Mouse (Mus musculus): Measurements from ENCODE around the gene Dctd. TPM values are rescaled to one million over a fixed set of nuclear protein-coding genes. Genes with fewer than 3 reads are reported as not detected.
A peak's percentile ranks its signal among the peaks of the same experiment; 100 is the strongest.

Gene Dctd
- polyA plus RNA-seq, 1 experiment, result 16.1 TPM

DNA sequence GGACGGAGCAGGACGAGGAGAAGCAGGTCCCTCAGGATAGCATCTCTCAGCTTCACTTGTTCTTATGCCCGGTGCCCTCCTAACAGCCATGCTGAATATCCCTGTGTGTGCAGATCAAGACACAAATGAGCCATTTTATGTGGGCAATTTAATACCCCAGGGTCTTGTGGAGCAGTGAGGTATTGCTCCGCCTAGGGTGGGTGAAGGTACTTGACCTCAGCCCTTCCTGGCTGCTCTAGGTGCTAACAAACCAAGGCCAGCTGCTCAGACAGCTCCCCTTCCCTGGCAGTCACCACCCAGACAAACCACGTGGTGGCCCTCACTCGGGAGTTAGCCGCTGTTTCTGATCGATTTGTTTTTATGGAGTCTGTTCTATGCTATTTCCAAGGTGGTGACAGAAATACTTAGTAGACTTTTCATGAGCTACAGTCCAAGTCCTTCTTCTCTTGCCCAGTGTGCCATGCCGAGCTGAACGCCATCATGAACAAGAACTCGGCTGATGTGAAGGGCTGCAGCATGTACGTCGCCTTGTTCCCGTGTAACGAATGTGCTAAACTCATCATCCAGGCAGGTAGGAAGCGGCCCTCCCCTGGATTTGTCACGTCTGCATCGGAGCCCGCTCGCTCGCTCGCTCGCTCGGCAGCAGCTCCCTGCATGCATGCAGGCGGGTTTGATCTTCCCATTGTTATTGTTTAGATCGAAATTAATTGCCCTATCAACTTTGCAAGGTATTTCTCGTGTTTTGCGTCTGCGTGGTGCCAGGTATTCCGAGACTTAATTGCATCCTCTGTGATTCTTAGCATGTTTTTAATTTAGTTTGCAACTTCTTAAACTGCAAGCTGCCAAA lies 38.1 kb downstream of the Dctd start:
- H3K4me1 ChIP-seq (ENCODE audit: control insufficient read depth, insufficient read depth, low read length), result no peaks in the 10 kb centered on the region
- H3K4me3 ChIP-seq (ENCODE audit: insufficient read depth, low read length), result peak overlapping the region; percentile 10
- H3K27ac ChIP-seq (ENCODE audit: insufficient read depth, low read length), result no peak overlapping the region
- no peak for TF ChIP-seq CTCF (IDR thresholded peaks at IDR 0.05; ENCODE audit: extremely low read depth, insufficient read depth, low read length)
- TF ChIP-seq POLR2A (IDR thresholded peaks at IDR 0.05; ENCODE audit: extremely low read depth, insufficient read depth, low read length), result no peak

DNA sequence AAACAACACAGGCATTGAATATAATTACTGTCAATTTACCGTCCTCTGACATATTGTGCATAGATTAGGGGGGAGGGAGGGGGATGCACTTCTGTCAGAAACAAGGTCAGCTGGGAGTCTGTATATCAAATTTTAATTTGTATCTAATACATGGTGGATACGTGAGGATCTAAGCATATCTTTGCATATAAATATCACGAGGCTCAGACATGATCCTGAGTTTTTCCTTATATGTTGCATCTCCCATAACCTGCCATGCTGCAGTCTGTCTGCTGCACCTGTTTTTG lies 38.7 kb downstream of the Dctd start:
- H3K27ac ChIP-seq (ENCODE audit: insufficient read depth, low read length), result no peak overlapping the region
- H3K4me1 ChIP-seq (ENCODE audit: control insufficient read depth, insufficient read depth, low read length), result no peaks in the 10 kb centered on the region
- H3K4me3 ChIP-seq (ENCODE audit: insufficient read depth, low read length), result no peak overlapping the region; the same call in 1 of the 2 replicates
- no peak for TF ChIP-seq POLR2A (IDR thresholded peaks at IDR 0.05; ENCODE audit: extremely low read depth, insufficient read depth, low read length)

DNA sequence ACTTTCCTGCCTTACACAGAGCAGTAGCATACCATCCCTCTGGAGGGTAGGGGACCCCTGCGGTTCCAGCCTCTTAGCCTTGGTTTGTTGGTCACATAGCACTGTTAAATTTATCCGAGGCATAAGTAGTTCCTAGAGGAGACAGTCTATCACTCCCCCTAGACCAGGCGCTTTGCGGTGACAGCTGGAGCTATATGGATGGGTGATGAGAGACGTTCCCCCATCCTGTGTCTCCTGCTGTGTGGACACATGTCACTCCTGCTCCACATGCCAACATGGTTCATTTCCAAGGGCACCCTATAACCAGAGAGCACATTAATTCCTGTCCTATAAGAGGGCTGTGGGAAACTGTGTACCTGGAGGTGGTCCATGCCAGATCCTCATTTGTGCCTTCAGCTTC lies 42.1 kb downstream of the Dctd start:
- no peak overlapping the region for H3K27ac ChIP-seq (ENCODE audit: insufficient read depth, low read length)

DNA sequence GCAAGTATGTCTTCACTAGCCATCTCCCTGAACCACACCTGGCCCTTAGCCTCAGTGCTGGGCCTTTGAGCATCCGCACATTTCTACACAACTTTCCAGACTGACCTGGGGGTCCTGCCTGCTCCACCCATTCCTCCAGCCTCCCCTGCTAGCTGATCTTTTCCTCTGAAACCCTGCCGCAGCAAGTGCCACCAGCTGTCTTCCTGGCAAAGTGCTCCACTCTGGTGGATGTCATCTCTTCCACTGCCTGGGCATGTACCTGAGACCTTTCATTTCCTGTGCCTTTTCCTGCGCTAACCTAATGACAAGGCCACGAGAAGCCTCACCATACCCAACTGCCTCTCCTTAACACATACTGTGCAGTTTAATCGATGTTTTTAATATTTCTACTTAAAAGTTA lies 46.9 kb downstream of the Dctd start:
- Histone ChIP-seq H3K27ac (ENCODE audit: insufficient read depth, low read length) (no peak overlapping the region), H3K4me1 (ENCODE audit: control insufficient read depth, insufficient read depth, low read length) (no peaks in the 10 kb centered on the region)
- TF ChIP-seq POLR2A (IDR thresholded peaks at IDR 0.05; ENCODE audit: extremely low read depth, insufficient read depth, low read length) (no peak), CTCF (IDR thresholded peaks at IDR 0.05; ENCODE audit: extremely low read depth, insufficient read depth, low read length) (no peak)

More for the DNA sequence above, 42.1 kb downstream of the Dctd start:
- Histone ChIP-seq H3K4me3 (ENCODE audit: insufficient read depth, low read length) (no peak overlapping the region), H3K4me1 (ENCODE audit: control insufficient read depth, insufficient read depth, low read length) (no peaks in the 10 kb centered on the region)
- TF ChIP-seq POLR2A (IDR thresholded peaks at IDR 0.05; ENCODE audit: extremely low read depth, insufficient read depth, low read length) (no peak), CTCF (IDR thresholded peaks at IDR 0.05; ENCODE audit: extremely low read depth, insufficient read depth, low read length) (no peak)

DNA sequence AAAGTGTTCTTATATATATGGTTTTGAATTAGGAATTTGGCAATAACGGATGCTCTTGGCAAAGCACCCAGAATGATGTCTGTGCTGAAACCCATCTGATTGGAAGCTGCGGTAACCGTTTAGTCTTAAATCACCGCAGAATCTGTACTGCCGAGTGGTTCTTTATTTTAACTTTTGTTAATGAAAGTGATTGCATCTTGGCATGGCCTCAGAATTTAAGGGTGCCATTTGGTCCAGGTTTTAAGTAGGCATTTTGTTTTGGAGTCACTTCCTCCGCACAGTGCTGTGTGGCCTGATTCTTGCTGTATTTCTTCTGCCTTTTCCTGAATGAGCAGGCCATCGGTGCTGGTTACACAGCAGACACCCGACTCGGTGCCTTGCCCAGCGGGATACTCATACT lies 47.6 kb downstream of the Dctd start:
- Histone ChIP-seq H3K27ac (ENCODE audit: insufficient read depth, low read length) (no peak overlapping the region), H3K4me1 (ENCODE audit: control insufficient read depth, insufficient read depth, low read length) (no peaks in the 10 kb centered on the region), H3K4me3 (ENCODE audit: insufficient read depth, low read length) (no peak overlapping the region)
- no peak for TF ChIP-seq POLR2A (IDR thresholded peaks at IDR 0.05; ENCODE audit: extremely low read depth, insufficient read depth, low read length)
- TF ChIP-seq CTCF (IDR thresholded peaks at IDR 0.05; ENCODE audit: extremely low read depth, insufficient read depth, low read length), result no peak

More for the DNA sequence above, 46.9 kb downstream of the Dctd start:
- no peak overlapping the region for H3K4me3 ChIP-seq (ENCODE audit: insufficient read depth, low read length)

DNA sequence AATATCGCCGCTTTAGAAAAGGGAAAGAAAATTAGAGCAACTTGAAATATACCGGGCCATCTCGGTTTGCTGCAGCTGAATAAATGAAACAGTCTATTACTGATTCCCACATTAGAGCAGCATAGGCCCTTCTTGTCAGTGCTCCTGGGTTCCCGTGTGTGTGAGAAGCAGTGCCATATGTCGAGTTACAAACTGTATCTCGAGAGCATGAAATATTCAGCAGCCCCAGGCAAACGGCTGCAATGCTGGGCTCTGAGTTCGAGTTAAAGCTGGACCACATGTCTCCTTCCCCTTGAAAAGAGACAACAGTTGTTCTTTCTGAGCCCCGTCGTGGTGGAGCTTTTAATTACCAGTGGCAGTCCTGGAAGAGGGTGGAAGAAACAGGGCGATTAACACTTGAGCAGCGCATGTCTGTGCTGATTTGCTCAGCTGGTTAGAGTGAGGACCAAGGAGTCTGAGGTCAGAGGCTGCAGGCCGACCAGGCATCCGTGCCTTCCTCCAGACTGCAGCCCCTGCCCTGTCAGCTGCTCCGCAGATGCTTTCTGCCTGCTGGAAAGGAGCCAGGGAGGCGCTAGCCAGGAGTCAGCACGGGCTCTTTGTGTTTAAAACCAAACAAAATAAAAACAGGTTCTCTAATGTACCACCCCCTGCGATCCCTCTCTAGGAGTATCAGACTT lies 53.3 kb downstream of the Dctd start:
- no peak for TF ChIP-seq POLR2A (IDR thresholded peaks at IDR 0.05; ENCODE audit: extremely low read depth, insufficient read depth, low read length)
- TF ChIP-seq CTCF (IDR thresholded peaks at IDR 0.05; ENCODE audit: extremely low read depth, insufficient read depth, low read length), result no peak
- Histone ChIP-seq H3K27ac (ENCODE audit: insufficient read depth, low read length) (no peak overlapping the region), H3K4me3 (ENCODE audit: insufficient read depth, low read length) (no peak overlapping the region), H3K4me1 (ENCODE audit: control insufficient read depth, insufficient read depth, low read length) (no peaks in the 10 kb centered on the region)

DNA sequence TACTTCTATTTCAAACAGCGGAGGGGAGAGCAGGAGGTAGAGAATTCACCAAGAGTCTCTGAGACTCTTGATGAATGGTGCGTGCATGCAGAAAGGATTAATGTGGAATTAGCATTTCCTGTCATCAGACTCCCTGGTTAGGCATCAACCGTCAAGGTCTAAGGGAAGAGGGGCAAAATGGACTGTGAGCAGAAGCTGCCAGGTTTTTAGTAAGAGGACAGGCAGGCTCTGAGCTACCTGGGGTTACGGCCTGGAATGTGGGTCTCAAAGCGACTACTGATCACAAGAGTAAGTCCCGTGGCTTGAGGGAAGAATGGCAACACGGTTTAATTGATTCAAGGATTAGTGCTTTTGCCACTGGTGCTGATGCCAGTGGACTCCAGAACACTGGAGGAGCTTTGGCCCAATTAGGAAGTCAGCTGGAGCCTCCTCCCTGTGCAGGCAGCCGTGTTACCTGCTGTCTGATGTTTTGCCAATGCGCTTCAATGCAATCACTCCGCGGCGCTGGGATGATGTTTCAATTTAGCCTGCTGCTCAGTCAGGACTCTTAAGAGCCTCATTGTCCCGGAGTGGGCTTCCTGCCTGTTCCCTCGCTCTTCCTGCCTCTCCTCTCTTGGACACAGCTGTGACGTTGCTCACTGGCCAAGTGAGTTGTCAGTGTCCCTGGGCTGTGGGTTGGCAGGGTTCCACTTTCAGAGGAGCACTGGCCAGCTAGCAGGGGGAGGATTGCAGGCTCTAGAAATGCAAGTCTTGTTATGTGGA lies 54.6 kb downstream of the Dctd start:
- Histone ChIP-seq H3K27ac (ENCODE audit: insufficient read depth, low read length) (no peak overlapping the region), H3K4me3 (ENCODE audit: insufficient read depth, low read length) (no peak overlapping the region), H3K4me1 (ENCODE audit: control insufficient read depth, insufficient read depth, low read length) (no peaks in the 10 kb centered on the region)
- TF ChIP-seq POLR2A (IDR thresholded peaks at IDR 0.05; ENCODE audit: extremely low read depth, insufficient read depth, low read length), result no peak
- no peak for TF ChIP-seq CTCF (IDR thresholded peaks at IDR 0.05; ENCODE audit: extremely low read depth, insufficient read depth, low read length)

DNA sequence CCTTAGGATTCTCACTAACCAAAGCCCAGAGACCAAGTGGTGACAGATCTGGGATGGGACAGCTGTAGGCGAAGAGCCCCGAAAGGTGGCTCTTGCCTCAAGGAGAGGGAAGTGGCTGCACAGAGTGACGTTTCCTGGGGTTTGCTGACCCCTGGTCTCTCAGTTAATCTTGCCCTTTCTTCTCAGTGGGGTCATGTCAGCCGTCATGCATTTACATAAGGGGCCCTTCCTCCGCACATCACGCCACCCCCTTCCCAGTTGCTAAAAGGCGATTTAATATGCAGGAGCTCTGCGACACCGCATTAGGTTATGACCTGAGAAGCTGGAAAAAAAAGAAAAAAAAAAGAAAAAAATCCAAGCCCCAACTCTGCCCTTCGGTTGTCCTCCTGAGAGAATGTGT lies 58.8 kb downstream of the Dctd start:
- H3K4me3 ChIP-seq (ENCODE audit: insufficient read depth, low read length), result no peak overlapping the region
- no peak overlapping the region for H3K27ac ChIP-seq (ENCODE audit: insufficient read depth, low read length)
- H3K4me1 ChIP-seq (ENCODE audit: control insufficient read depth, insufficient read depth, low read length), result no peaks in the 10 kb centered on the region
- TF ChIP-seq POLR2A (IDR thresholded peaks at IDR 0.05; ENCODE audit: extremely low read depth, insufficient read depth, low read length) (no peak), CTCF (IDR thresholded peaks at IDR 0.05; ENCODE audit: extremely low read depth, insufficient read depth, low read length) (no peak)

DNA sequence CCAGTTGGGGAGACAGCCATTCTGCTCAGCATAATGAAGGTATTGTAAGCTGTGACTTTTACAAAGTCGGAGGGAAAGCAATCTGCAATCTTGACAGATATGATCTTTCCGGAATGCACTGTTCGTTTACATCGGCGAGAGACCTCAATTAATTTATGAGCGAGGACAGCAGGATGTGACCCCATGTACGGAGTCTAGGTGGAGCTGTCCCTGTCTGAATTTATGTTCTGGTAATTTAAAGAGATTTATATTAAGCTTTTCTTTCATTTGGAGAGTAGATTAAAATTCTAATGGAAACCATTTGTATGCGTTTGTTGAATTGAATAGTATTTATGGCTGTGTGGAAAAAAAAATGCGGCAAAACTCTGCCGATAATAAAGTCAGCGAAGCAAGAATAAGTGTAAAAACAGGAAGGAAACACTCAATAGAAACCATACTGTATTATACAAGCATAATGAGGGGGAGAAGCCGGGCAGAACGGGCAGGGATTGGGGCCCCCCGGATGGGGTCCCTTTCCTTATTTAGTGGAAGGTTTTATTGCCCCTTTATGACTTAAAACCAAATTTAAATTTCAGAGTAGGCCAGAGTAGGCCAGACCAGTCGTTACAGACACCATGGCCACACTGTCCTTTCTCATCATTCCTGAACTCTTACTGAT lies 59.8 kb downstream of the Dctd start:
- H3K4me3 ChIP-seq (ENCODE audit: insufficient read depth, low read length), result no peak overlapping the region
- no peak overlapping the region for H3K27ac ChIP-seq (ENCODE audit: insufficient read depth, low read length)
- H3K4me1 ChIP-seq (ENCODE audit: control insufficient read depth, insufficient read depth, low read length), result no peaks in the 10 kb centered on the region
- no peak for TF ChIP-seq POLR2A (IDR thresholded peaks at IDR 0.05; ENCODE audit: extremely low read depth, insufficient read depth, low read length)
- no peak for TF ChIP-seq CTCF (IDR thresholded peaks at IDR 0.05; ENCODE audit: extremely low read depth, insufficient read depth, low read length)

Measured in cortical plate, adult 2 months (tissue).